Mouse (Mus musculus): ENCODE measurements around the gene Rap1b.

DNA sequence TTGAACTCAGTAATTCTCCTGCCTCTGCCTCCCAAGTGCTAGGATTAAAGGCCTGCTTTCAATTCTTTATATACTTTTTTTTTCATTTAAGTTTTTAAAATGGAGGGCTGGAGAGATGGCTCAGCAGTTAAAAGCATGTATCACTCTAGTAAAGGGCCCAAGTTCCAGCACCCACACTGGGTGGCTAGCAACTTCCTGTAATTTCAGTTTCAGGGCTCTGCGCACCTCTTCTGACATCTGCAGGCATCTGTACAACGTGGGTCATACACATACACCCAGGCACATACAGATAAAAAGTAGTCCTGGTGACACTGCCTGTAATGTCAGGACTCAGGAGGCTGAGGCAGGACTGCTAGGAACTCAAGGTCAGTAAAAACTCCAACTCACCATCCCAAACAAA lies 9.5 kb downstream of the Rap1b start:
- TF ChIP-seq POLR2A (IDR thresholded peaks at IDR 0.05; ENCODE audit: insufficient read depth, low read depth, low read length) (no peak), CTCF (IDR thresholded peaks at IDR 0.05; ENCODE audit: insufficient read depth, low read depth, low read length) (no peak)

Data from olfactory bulb, adult 2 months (tissue).